Mouse (Mus musculus) stomach, embryonic 16.5 days (tissue): ENCODE data around the gene Folr1. TPM values are rescaled to one million over a fixed set of nuclear protein-coding genes. Genes with fewer than 3 reads are reported as not detected.
A peak's percentile ranks its signal among the peaks of the same experiment; 100 is the strongest.

Source experiments
- ATAC-seq: fragments of 200-750 bp; cut with Nextera tagmentation; 2 replicates; pipeline ENCODE4 v1.8.0; 2017; ENCODE audit warnings: moderate number of reproducible peaks, moderate TSS enrichment; ENCODE audit not compliant: insufficient read depth, low FRiP score
- H3K27ac ChIP-seq: fragments of 300-500 bp; sonication (generic); 2 replicates; pipeline ENCODE4 v1.5.1; 2014; ENCODE audit warnings: low read length
- H3K27me3 ChIP-seq: fragments of 300-500 bp; sonication (generic); 2 replicates; pipeline ENCODE4 v1.6.1; 2014; ENCODE audit warnings: low read length, control low read depth, mixed read lengths; ENCODE audit not compliant: control insufficient read depth, insufficient read depth
- H3K36me3 ChIP-seq: fragments of 300-500 bp; sonication (generic); 2 replicates; pipeline ENCODE4 v1.6.1; 2014; ENCODE audit warnings: low read length; ENCODE audit not compliant: control insufficient read depth, insufficient read depth
- H3K4me1 ChIP-seq: fragments of 300-500 bp; sonication (generic); 2 replicates; pipeline ENCODE4 v1.6.1; 2014; ENCODE audit warnings: low read length, control low read depth, mixed read lengths; ENCODE audit not compliant: control insufficient read depth, insufficient read depth
- H3K4me2 ChIP-seq: fragments of 300-500 bp; sonication (generic); 2 replicates; pipeline ENCODE4 v1.6.1; 2014; ENCODE audit warnings: low read depth, low read length, mixed read lengths
- H3K4me3 ChIP-seq: fragments of 300-500 bp; sonication (generic); replicated peaks from 2 replicates; pipeline ENCODE4 v1.5.1; 2014; ENCODE audit warnings: mild to moderate bottlenecking, low read length
- H3K9ac ChIP-seq: fragments of 300-500 bp; sonication (generic); 2 replicates; pipeline ENCODE4 v1.6.1; 2014; ENCODE audit warnings: low read length
- H3K9me3 ChIP-seq: fragments of 300-500 bp; sonication (generic); replicated peaks from 2 replicates; pipeline ENCODE4 v1.6.1; 2016; ENCODE audit warnings: low read length, control low read depth; ENCODE audit not compliant: control insufficient read depth
- WGBS: fragments of 180-500 bp; shearing (Covaris S2); extraction: QIAGEN DNeasy Blood & Tissue Kit; methylation state at CpG from one replicate; pipeline ENCODE4 v1.1.7; 2014; 5-methylcytosine and 5-hydroxymethylcytosine counted together
- polyA plus RNA-seq: library from polyadenylated mRNA; unstranded; fragments of >200 nt; fragmentation: Nextera tagmentation; extraction: Ambion mirVana; gene quantifications from 2 replicates; pipeline ENCODE4 v1.2.1, GENCODE M21; 2015

The Folr1 gene
- polyA plus RNA-seq, 1 experiment from 2014 or later = 14.3 TPM

GRCm38 (mm10) chr7:101830373-101830772 is 40.2 kb downstream of the Folr1 start:
- no peak overlapping the region for H3K27ac ChIP-seq
- H3K9ac ChIP-seq = no peak overlapping the region
- no peaks in the 10 kb centered on the region for H3K27me3 ChIP-seq
- H3K4me3 ChIP-seq = no peak overlapping the region
- WGBS = 92% methylated on average over 3 of the region's 3 CpGs
- no peaks in the 10 kb centered on the region for H3K9me3 ChIP-seq
- H3K36me3 ChIP-seq = peaks cover 67% of the 10 kb centered on the region
- H3K4me2 ChIP-seq = no peak overlapping the region
- H3K4me1 ChIP-seq = peaks cover 15% of the 10 kb centered on the region
- ATAC-seq = no peak

- no peaks in the 10 kb centered on the region for H3K9me3 ChIP-seq
- no peak overlapping the region for H3K27ac ChIP-seq
- no peak overlapping the region for H3K4me2 ChIP-seq
- H3K9ac ChIP-seq = no peak overlapping the region
- H3K4me1 ChIP-seq = peaks cover 12% of the 10 kb centered on the region
- H3K36me3 ChIP-seq = peaks cover 29% of the 10 kb centered on the region
- no peak overlapping the region for H3K4me3 ChIP-seq
- H3K27me3 ChIP-seq = peaks cover 30% of the 10 kb centered on the region
- ATAC-seq = peak; percentile 19; the same call in 1 of the 2 replicates
- WGBS = 85% methylated on average over 18 of the region's 18 CpGs
These were observed 46.6 kb downstream of the Folr1 start for GRCm38 (mm10) chr7:101823758-101824630.

- no peak overlapping the region for H3K9ac ChIP-seq
- no peak overlapping the region for H3K27ac ChIP-seq
- H3K36me3 ChIP-seq = peaks cover 23% of the 10 kb centered on the region
- H3K4me3 ChIP-seq = no peak overlapping the region
- peaks cover 18% of the 10 kb centered on the region for H3K4me1 ChIP-seq
- H3K4me2 ChIP-seq = no peak overlapping the region
- H3K27me3 ChIP-seq = peaks cover 39% of the 10 kb centered on the region
- no peaks in the 10 kb centered on the region for H3K9me3 ChIP-seq
- ATAC-seq = peak; percentile 19; the same call in 1 of the 2 replicates
- WGBS = 48% methylated on average over 32 of the region's 32 CpGs
These were observed 47.5 kb downstream of the Folr1 start for GRCm38 (mm10) chr7:101822836-101823757.

GRCm38 (mm10) chr7:101821571-101822501 is 48.8 kb downstream of the Folr1 start:
- Histone ChIP-seq H3K27ac (peak overlapping the region; percentile 58), H3K4me2 (peak overlapping the region; percentile 98), H3K4me1 (peaks cover 20% of the 10 kb centered on the region), H3K4me3 (peak overlapping the region; percentile 51), H3K36me3 (peaks cover 12% of the 10 kb centered on the region), H3K27me3 (peaks cover 51% of the 10 kb centered on the region), H3K9me3 (no peaks in the 10 kb centered on the region), H3K9ac (peak overlapping the region; percentile 79)
- peak; percentile 81 for ATAC-seq
- WGBS = under 1% methylated on average over 69 of the region's 71 CpGs

- H3K4me3 ChIP-seq = peak overlapping the region; percentile 51
- H3K36me3 ChIP-seq = peaks cover 8% of the 10 kb centered on the region
- WGBS = 4% methylated on average over 35 of the region's 35 CpGs
- H3K27ac ChIP-seq = no peak overlapping the region
- ATAC-seq = no peak
- peak overlapping the region; percentile 98 for H3K4me2 ChIP-seq
- H3K27me3 ChIP-seq = peaks cover 55% of the 10 kb centered on the region
- peak overlapping the region; percentile 49; the same call in 1 of the 2 replicates for H3K9ac ChIP-seq
- H3K4me1 ChIP-seq = peaks cover 20% of the 10 kb centered on the region
- no peaks in the 10 kb centered on the region for H3K9me3 ChIP-seq
These were observed 50.1 kb downstream of the Folr1 start for GRCm38 (mm10) chr7:101820295-101821030.

GRCm38 (mm10) chr7:101817861-101818401 is 52.7 kb downstream of the Folr1 start, which contains the start of gene Phox2a:
Gene Phox2a (plus strand): TSS chr7:101818313.
- 1% methylated on average over 45 of the region's 45 CpGs for WGBS
- Histone ChIP-seq H3K27me3 (peaks cover 55% of the 10 kb centered on the region), H3K4me3 (peak within 1 kb of the TSS; percentile 33), H3K9me3 (no peaks in the 10 kb centered on the region), H3K36me3 (no peaks in the 10 kb centered on the region), H3K9ac (peak within 1 kb of the TSS; percentile 46; the same call in 1 of the 2 replicates), H3K4me1 (peaks cover 20% of the 10 kb centered on the region), H3K4me2 (peak within 1 kb of the TSS; percentile 50), H3K27ac (no peak within 1 kb of the TSS)
- ATAC-seq = peak; percentile 11; the same call in 1 of the 2 replicates
